Mouse (Mus musculus): ENCODE data around the gene Atp6v1e2. TPM values are rescaled to one million over a fixed set of nuclear protein-coding genes. Genes with fewer than 3 reads are reported as not detected.

The Atp6v1e2 gene
- total RNA-seq (2014; fragmentation: Nextera tagmentation) (not detected in 2 replicates), total RNA-seq (2017) (not detected in 2 replicates)

DNA sequence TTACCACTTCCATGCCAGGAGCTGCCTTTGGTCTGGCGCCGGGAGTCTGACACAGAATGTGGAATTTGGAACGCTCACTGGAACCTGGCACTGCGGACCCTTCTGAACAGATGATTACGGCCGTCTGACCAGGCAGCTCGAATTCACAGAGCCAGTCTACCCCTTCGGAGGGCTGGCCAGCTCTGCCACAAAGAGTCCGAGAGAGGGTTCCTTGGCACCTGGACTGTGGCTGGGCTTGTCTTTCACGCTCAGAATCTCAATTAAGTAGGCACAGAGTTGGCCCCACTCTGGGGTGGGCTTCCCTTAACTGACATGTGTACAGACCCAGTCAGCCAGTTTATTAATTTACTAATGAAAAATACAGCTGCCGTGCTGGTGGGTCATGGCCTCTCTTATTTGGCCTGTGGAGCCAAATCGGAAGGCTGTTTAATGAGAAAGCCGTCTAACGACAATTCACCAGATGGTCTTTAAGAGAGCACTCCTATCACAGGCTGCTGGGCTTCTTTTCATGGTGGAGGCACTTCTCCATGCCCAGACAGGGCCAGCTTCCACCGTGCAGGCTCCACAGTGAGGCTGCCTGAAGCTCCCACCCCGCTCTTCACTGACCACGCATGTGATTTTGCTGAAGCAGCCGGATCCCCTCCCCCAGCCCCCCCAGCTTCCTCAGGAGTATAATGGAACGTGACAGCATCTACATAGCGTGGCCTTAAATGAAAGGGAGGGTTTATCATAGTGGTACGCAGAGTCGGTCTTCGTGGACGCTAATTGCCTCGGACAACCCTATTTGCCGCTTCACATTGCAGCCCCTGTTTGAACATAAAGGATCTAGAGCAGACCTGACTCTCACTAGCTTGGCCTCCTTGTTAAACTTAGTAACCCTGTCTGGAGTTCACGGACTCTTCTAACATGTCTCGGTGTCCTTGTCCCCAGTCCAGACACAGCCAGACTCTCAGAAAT, at the start of gene Atp6v1e2:
Atp6v1e2 (minus strand) TSS at position 58 of the 957 bp plus-strand sequence.
- ATAC-seq (replicated peaks; ENCODE audit: poor library complexity, severe bottlenecking) = no peak

DNA sequence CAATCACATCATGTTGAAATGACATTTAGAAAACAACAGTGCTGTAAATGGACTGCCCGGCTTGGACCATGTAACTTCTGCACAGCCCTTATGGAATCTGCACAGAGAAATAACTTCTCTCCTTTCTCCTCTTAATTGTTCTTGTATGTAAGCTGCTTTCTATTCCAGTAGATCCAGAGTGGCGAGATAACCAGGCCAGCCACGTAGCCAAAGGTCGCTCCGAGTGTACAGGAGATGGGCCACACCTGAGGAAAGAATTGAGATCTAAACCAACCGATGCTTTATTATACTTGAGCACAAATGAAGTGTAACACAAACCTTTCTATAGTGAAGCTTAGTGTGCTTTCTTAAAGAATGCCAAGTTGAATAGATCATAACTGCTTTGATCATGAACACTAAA, 49.6 kb upstream of the Atp6v1e2 start:
- ATAC-seq (replicated peaks; ENCODE audit: poor library complexity, severe bottlenecking) = no peak

DNA sequence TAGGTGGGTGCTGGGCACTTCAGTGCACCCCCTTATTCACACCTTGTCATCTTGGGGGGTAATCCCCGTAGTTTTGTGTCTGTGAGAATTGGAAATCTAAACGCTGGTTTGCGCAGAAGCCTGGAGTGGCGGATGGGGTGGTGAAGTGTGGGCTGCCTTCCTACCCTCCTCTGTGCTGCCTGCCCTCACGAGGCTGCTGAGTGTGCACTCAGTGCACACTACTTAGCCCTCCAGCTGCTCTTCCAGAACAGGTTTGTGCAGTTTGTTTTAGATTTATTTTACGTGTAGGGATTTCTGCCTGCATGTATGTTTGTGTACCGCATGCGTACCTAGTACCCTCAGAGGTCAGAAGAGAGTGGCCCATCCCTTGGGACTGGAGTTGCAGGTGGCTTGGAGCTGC, 43.6 kb upstream of the Atp6v1e2 start:
- ATAC-seq (replicated peaks; ENCODE audit: poor library complexity, severe bottlenecking) = no peak

DNA sequence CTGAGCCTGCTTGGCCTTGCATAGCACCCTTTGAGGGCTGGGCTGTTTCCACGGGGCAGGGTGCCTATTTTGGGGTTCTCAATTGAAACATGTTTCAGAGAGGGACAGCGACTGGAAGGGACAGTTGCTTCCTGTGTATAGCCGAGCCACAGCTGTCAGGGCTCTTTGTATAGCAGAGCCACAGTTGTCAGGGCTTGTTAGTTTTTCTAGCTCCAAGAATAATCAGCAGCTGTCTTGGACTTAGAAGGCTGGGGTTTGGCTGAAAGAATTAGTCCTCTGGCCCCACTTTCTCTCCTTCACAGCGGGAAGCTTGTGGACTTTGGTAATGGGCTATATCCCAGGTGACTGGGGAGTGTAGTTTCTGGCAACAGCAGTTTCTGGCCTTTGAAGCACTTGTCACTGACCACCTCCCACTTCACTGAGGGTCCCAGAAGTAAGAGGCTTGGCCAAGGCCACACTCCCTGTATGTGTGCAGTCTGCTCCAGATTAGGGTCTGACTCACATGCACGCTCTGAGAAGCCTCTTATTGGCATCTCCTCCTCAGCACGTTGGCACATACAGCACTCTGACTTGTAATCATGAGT, 41.0 kb upstream of the Atp6v1e2 start:
- ATAC-seq (replicated peaks; ENCODE audit: poor library complexity, severe bottlenecking) = no peak

DNA sequence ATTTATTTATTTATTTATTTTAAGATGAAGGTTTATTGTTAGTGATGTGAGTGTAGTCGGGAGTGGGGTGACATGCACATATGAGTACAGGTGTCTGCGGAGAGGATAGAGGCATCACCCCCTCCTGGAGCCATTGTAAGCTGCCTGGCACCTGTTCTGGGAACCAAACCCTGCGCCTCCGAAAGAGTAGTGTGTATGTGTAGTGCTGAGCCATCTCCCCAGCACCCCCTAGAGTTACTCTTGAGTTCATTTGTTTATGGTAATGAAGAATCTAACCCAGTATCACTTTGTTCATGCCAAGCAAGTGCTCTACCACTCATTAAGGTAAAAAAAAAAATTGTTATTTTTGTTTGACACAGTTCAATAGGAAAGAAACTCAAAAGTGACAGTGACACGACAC, 40.5 kb upstream of the Atp6v1e2 start:
- no peak for ATAC-seq (replicated peaks; ENCODE audit: poor library complexity, severe bottlenecking)

DNA sequence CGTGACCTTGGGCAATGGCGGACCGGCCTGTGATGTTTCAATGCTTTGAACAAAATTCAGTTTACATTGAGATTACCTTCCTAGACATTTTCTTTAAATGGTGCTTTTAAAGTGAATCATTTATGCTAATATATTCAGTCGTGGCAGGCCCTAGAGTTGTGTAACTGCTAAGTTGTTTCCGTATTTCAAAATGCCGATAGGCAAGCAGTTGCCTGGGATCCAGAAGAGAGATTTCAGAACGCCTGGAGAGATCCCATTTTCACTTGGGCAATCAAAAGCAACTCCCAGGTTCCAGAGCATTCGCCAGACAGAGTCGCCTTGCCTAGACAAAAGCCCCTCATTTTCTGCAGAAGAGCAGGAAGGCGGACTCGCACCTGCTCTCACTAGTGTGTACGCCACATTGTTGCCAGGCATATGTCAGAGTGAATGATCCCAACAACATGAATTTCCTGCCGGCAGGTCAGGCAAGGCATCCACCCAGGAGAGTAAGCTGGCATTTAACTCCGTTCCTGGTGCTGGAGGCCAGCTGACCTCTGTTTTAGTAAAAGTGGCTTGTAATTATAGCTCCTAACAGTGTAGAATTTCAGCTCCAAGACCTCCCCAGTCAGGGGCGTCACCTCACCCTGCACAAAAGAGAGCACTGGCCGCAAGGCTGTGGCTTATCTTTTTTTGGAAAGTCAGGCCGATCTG, 38.9 kb upstream of the Atp6v1e2 start:
- ATAC-seq (replicated peaks; ENCODE audit: poor library complexity, severe bottlenecking) = peak; percentile 56; the same call in 1 of the 2 replicates

DNA sequence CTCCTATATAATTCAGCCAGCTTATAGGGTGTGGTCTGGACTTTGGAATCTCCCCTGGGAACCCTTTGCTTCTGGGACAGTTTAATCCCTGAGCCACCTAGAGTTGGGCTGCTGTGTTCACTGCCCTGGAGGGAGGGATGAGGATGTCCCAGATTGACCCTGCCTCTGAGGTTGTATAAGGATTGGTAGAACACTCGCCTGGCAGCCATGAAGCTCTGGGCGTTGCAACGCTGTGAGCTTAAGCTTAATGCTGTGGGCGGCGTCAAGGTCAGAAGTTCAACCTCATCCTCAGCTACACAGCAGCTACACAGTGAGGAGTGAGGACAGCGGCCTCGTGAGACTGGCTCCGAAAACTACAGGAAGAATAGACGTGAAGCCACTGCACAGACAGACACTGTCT, 34.8 kb upstream of the Atp6v1e2 start:
- no peak for ATAC-seq (replicated peaks; ENCODE audit: poor library complexity, severe bottlenecking)

DNA sequence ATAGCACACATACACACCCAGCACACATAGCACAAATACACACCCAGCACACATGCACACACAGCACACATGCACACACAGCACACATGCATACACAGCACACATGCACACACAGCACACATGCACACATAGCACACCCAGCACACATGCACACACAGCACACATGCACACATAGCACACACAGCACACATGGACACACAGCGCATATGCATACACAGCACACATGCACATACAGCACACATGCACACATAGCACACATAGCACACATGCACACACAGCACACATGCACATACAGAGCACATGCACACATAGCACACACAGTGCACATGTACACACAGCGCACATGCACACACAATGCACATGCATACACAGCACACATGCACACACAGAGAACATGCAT, 34.0 kb upstream of the Atp6v1e2 start:
- no peak for ATAC-seq (replicated peaks; ENCODE audit: poor library complexity, severe bottlenecking)

DNA sequence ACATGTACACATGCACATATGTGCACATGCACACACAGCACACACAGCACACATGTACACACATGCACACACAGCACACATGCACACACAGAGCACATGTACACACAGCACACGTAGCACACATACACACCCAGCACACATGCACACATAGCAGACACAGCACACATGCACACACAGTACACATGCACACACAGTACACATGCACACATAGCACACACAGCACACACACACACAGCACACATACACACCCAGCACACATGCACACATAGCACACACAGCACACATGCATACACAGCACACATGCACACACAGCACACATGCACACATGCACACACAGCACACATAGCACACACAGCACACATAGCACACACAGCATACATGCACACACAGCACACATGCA, 33.5 kb upstream of the Atp6v1e2 start:
- no peak for ATAC-seq (replicated peaks; ENCODE audit: poor library complexity, severe bottlenecking)

DNA sequence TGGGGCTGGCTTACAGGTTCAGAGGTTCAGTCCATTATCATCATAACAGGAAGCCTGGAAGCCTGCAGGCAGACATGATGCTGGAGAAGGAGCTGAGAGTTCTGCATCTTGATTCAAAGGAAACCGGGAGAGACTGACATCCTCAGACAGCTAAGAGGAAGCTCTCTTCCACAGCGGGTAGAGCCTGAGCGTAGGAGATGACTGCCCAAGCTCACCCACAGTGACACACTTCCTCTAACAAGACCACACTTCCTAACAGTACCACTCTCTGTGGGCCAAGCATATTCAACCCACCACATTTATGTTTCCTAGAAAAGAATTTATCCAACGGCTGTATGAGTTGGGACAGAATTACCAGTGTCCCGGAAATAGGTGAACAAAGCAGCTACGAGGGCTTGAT, 30.8 kb upstream of the Atp6v1e2 start:
- peak; percentile 90 for ATAC-seq (replicated peaks; ENCODE audit: poor library complexity, severe bottlenecking)

DNA sequence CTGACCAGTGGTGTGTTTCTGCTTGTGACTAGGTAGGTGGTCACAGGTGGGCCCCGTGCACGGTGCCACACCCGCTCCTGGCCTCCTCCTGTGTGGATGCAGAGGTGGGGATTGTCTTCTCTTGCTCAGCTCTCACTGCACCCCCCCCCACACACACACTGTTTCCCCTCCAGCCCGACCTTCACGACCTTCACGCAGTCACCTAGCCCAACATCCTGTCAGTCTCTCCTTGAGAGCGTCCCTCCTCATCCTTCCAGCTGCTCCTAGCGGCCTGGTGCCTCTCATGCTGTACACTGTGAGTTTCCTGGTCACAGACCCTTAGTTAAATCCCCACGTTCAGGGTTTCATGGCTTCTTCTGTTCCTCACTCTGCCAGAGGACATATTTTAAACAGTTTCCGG, 28.7 kb upstream of the Atp6v1e2 start:
- no peak for ATAC-seq (replicated peaks; ENCODE audit: poor library complexity, severe bottlenecking)

DNA sequence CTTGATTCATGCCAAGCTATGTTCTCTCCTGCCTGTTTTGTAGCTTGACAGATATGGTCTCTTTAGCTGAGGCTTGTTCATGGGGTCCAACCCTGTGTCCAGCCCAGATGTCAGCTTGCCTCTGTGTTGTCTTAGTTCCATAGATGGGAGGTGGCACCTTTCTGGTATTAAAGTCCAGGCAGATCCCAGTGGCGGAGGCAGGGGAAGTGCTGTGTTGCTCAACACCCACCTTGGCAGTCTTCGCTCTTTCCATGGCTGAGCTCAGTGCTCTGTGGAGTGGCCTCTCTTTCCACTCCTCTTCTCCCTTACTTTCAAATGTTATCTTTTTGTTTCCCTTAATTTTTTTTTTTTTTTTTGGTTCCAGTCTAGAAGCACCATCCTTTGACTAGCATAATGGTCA, 25.4 kb upstream of the Atp6v1e2 start:
- ATAC-seq (replicated peaks; ENCODE audit: poor library complexity, severe bottlenecking) = peak; percentile 49

DNA sequence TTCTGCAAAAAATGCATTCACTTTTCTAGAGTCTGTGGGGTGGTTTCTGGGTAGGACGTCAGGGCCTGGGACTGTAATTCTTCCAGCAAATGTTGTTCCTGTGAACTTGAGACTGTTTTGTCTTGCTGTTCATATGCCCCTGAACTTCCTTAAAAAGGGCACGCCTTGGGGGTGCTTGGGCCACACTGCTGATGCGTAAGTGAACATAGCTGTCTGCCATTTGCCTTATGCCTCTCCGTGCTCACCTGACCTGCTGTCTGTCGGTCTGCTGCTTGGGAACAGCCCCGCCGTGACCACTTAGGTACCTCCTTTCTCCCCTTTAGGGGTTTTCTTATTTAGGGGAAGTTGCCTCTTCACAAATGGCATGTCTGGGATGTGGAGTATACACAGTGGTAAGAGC, 24.2 kb upstream of the Atp6v1e2 start:
- 0 out of 2 replicates have a peak, but pooled peaks have one; percentile 8 for ATAC-seq (replicated peaks; ENCODE audit: poor library complexity, severe bottlenecking)

DNA sequence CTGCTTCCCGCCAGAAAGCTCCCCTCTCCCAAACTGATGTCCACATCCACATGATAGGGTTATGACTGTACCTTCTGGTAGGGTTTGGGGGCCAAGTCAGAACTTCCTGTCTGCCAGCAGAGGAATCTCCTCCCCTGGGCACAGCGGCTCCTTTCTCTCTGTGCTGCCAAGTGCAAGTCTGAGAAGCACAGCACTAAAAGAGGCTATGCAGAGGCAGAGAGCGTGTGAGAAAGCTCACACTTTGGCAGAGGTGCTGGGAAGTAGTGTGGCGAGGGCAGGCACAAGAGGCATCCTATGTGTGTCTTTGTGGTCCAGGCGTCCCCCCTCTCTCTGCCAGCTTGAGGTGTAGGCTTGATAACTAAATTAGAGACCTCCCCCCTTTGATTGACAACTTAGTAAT, 23.3 kb upstream of the Atp6v1e2 start:
- ATAC-seq (replicated peaks; ENCODE audit: poor library complexity, severe bottlenecking) = no peak

DNA sequence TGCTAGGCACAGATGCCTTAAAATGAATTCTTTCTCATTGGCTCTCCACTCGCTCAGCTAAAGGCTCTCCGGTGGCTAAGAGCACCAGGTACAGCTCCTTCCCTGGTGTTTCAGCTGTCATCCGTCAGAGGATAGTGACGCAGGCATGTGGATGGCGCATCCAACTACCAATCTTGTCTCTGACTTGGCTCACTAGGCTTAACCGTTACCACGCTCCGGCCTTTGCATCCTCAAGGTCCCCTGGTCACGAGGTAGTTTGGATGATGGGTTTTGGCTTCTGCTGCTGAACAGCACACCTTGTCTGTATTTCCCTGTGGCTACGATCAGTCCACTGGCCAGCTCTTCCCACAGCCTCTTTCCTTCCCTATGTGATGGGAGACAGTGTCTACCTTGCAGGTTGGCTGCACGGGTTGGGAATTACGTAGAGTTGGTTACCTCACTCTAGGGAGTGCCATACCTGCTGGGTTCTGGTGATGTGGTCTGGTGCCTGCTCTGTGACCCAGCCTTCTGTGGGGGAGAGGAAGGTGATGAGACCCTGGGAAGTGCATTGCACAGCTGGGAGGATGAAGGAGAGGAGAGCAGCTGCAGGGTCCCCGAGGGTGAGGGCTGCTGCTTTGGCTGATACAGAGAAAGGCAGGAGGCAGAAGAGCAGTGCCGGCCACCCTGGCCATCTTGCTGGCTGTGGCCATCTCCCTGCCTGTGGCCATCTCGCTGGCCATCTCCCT, 22.5 kb upstream of the Atp6v1e2 start:
- ATAC-seq (replicated peaks; ENCODE audit: poor library complexity, severe bottlenecking) = no peak

DNA sequence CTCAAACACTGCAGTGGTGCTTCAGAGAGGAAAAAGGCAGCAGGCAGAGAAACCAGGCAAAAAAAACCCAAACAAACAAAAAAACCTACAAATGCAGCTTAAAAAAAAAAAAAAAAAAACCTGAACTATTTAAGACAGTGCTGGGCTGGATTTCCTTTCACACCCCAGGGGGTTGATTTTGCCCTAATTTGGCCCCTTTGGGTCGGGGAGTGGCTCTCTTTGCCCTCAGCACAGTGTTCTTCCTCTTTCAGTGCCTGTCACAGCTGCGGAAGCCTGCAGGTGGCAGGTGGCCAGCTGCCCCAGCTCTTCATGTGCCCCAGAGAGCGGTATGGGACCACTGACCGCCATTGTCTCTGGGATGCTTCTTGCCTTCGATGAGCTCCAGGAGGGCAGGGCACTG, 21.9 kb upstream of the Atp6v1e2 start:
- ATAC-seq (replicated peaks; ENCODE audit: poor library complexity, severe bottlenecking) = peak; percentile 74

DNA sequence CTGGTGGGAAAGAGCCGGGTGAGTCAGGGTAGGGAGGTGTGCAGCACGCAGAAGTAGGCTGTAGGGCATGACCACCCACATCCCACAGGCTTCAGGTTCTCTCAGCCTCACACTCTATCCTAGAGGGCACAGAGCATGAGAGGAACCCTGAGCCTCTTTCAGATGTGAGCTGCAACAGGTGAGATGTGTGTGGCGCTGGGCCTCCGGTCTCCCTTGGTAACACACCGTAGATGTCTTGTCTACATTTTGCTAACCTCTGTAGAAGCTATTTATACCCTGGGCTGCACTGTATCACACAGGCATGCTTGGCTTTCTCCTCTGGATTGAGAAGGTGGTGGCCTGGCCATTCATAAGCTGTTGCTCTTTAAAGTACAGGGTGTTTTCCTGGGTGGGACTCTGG, 20.9 kb upstream of the Atp6v1e2 start:
- no peak for ATAC-seq (replicated peaks; ENCODE audit: poor library complexity, severe bottlenecking)

DNA sequence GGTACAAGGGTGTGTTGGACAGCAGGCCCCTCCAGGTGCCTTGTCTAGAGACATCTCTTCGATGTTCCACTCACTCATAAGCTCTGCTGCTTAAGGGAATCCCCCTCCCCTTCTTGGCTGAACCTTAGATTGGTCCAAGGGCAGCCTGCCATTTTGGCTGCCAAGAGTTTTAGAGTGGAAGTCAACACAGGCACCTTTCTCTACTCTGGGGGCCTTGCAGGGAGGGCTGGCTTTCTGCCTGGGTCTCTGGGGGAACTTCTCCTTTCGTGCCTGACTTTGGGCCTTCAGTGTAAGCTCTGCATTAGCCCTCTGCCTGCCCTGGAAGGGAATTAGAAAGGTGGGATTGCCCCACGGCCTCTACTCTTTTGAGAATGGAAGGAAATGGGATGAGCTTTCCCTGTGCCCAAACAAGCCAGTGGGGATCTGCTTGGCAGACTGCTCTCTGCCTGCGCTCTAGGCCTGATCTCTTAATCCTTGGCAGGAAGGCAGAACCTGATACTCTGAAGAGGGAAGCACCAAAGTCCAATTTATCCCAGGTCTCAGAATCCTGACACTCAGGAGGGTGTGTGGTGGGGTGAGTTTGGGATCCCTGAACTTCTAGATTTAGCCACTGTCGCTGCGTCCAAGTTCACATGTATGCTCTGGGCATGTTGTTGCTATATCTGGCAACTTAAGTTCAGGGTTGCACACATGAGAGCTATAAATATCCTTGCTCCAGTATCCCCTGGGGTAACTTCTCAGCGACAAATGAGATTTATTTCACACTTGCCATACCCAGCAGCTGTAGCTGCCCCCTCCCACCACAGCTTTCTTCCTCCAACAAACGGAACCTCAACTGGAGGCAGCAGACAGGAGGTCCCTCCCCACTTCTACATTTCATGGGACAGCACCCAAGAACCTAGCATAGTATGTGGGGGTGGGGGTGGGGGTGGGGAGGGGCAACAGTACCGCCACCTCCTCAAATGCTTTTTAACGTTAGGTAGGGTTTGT, 20.1 kb upstream of the Atp6v1e2 start:
- no peak for ATAC-seq (replicated peaks; ENCODE audit: poor library complexity, severe bottlenecking)

DNA sequence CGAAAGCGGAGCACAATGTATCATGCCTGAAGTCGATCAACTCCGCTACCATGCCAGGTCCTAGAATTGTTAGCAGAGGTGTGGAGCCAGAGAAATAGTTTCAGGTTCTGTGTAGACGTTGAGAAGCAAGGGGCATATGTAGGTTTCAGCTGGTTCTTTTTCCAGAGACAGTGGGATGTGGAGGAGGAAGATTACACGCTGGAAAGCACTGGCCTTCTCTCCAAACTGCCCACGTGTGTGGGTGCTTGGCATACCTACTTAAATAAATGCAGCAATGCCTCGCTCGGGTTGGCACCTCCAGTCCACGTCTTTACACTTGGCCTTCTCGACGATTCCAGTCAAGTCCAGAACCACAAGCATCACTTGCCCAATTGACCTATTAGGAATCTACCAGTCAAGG, 19.4 kb upstream of the Atp6v1e2 start:
- no peak for ATAC-seq (replicated peaks; ENCODE audit: poor library complexity, severe bottlenecking)
